ENCODE assay signal across 8 mouse cellular contexts in the genomic region with DNA sequence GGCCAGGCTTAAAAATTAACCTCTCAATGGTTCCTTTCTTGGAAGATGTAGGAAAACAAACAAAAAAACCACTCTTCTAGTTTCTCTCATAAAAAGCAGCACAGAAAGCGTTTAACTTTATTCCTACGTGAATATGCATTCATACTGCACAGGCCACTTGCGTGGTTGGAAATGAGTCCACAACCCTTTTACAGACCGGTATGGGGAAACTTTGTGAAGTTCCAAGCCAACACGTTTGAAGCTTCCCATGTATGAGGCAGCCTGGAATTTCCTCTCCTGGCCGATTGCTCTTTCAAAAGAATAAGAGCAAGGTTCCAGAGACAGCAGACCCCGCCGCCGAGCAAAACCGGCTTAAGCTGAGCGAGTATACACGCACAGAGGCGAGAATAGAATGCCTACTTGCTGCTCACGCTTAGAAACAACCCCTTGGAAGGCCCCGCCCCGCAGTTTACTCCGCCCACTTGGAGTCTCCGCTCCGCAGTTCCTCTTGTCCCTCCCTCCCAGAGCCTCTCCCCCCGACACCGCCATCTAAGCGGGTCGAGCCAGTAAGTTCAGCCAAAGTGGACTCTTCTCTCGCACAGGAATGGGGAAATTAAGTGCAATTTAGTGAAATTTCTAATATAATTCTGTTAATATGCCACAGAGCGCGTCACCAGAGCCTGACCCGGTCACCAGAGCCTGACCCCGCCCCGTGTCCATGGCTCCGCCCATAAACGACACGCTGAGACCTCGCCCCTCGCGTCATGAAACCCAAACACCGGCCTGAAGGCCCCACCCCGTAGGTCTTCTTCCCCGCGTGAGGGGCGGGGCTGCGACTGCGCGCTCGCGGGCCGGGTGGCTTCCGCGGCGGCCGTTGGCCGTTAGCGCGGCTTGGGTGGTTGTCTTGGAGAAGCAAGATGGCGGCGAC. TPM values are rescaled to one million over a fixed set of nuclear protein-coding genes. Genes with fewer than 3 reads are reported as not detected.
DNase-seq lines count a peak whose midpoint lies in the region; ATAC-seq and TF ChIP-seq lines count a peak whose summit lies in the region.
"Not testable (repeated sequence)": the region's sequence is repeated elsewhere in the genome, so short reads cannot be mapped to it uniquely, and the experiment has no call there.

Gene Fgfr1op, plus strand, starts transcription at position 801 of the 907 bp plus-strand sequence.

- not testable (repeated sequence) for TF ChIP-seq POLR2A in kidney, adult 2 months (IDR thresholded peaks at IDR 0.05; ENCODE audit: low read depth, low read length)

- H3K9me3 ChIP-seq in heart, embryonic 11.5 days (replicated peaks; ENCODE audit: control insufficient read depth, low read length), result not testable (repeated sequence)

- H3K36me3 ChIP-seq in heart, embryonic 11.5 days (ENCODE audit: control insufficient read depth, insufficient read depth, low read length); kidney, adult 2 months (ENCODE audit: control insufficient read depth, insufficient read depth, low read length): not testable (repeated sequence)

- peak within 1 kb of the TSS; percentile 64; the same call in 1 of the 2 replicates for H3K9ac ChIP-seq in heart, embryonic 11.5 days (ENCODE audit: low read depth, low read length)

- H3K4me2 ChIP-seq in heart, embryonic 11.5 days, result peak within 1 kb of the TSS; percentile 52

- H3K27me3 ChIP-seq in heart, embryonic 11.5 days (ENCODE audit: control insufficient read depth, insufficient read depth, low read length); kidney, adult 2 months (replicated peaks; ENCODE audit: control insufficient read depth, insufficient read depth, low read length): not testable (repeated sequence)

- intact Hi-C loops in left cerebral cortex, postnatal 4 days (cut with DNase I), result not testable (repeated sequence)

- peak within 1 kb of the TSS; percentile 47 for H3K4me3 ChIP-seq in heart, embryonic 11.5 days (ENCODE audit: low read depth, low read length)
- peak within 1 kb of the TSS; percentile 61 for H3K4me3 ChIP-seq in kidney, adult 2 months (ENCODE audit: insufficient read depth, low read depth, low read length)

- H3K4me1 ChIP-seq in heart, embryonic 11.5 days (ENCODE audit: control insufficient read depth, insufficient read depth, low read length); kidney, adult 2 months (ENCODE audit: control insufficient read depth, insufficient read depth, low read length): not testable (repeated sequence)

- ATAC-seq in heart, embryonic 11.5 days (replicated peaks; ENCODE audit: insufficient number of reproducible peaks, low FRiP score, low TSS enrichment), result peak; percentile 99
- ATAC-seq in megakaryocyte progenitor cell, adult 5-6 weeks (replicated peaks; ENCODE audit: poor library complexity), result peak; percentile 83

- not testable (repeated sequence) for TF ChIP-seq CTCF in kidney, adult 2 months (conservative IDR thresholded peaks at IDR 0.05; ENCODE audit: insufficient read depth, insufficient read length, low read depth, low read length)

- not testable (repeated sequence) for H3K27ac ChIP-seq in heart, embryonic 11.5 days (ENCODE audit: low read depth, low read length)
- H3K27ac ChIP-seq in kidney, adult 2 months (ENCODE audit: insufficient read depth, low read depth, low read length), result peak within 1 kb of the TSS; percentile 87

- 3% methylated on average over 13 of the region's 55 CpGs for WGBS in heart, embryonic 11.5 days (ENCODE audit: insufficient replicate concordance)
- under 1% methylated on average over 19 of the region's 55 CpGs for WGBS in kidney, adult 2 months

- DNase-seq in A20 (ENCODE audit: low read depth, low spot score), result peak; percentile 57
- DNase-seq in adrenal gland, postnatal 4 days (ENCODE audit: low spot score in 2 of 2), result peak in 1 of 2 experiments; percentile 51
- peak; percentile 7 for DNase-seq in fibroblast of lung, adult 2 months (ENCODE audit: low read depth)
- peak; percentile 84 for DNase-seq in kidney, adult 2 months
- DNase-seq in left cerebral cortex, postnatal 4 days, result not testable (repeated sequence)
- peak; percentile 80 for DNase-seq in right cerebral cortex, postnatal 25 days

RNA-seq across cellular contexts. Expression of gene Fgfr1op, which starts in this region (rescaled TPM):
- 10 to 100 TPM; 28.9 to 29.9 TPM for total RNA-seq in adrenal gland, postnatal 4 days (2021)
- polyA plus RNA-seq in heart, embryonic 11.5 days (2014; fragmentation: Nextera tagmentation; extraction: Ambion mirVana), result 24.9 and 28.9 TPM in 2 replicates
- polyA plus RNA-seq in kidney, adult 2 months (2012; rRNA removed), result 3.0 and 4.4 TPM in 2 replicates
- total RNA-seq in left cerebral cortex, postnatal 4 days (2021), result 10 to 100 TPM; 18.5 to 22.6 TPM
- 44.8 and 47.1 TPM in 2 replicates for total RNA-seq in megakaryocyte progenitor cell, adult 5-6 weeks (2015)
- 49.2 and 57.0 TPM in 2 replicates for total RNA-seq in megakaryocyte progenitor cell, adult 5-6 weeks (2017)
